Mouse (Mus musculus): ENCODE results near the gene D1Pas1. TPM values are rescaled to one million over a fixed set of nuclear protein-coding genes. Genes with fewer than 3 reads are reported as not detected.

D1Pas1 gene
- 0.09 and 0.18 TPM in 2 replicates for polyA plus RNA-seq (2016; fragmentation: Nextera tagmentation; extraction: Ambion mirVana)

- no peak for ATAC-seq (ENCODE audit: insufficient number of reproducible peaks, insufficient read depth, low FRiP score, low TSS enrichment, low read depth)
Measured at GRCm38 (mm10) chr1:186967201-186967812, at the start of gene D1Pas1. Gene D1Pas1 (plus strand): TSS chr1:186967416.

GRCm38 (mm10) chr1:186922489-186923370, 44.5 kb upstream of the D1Pas1 start:
- 0 out of 2 replicates have a peak, but pooled peaks cover 5% of the 10 kb centered on the region for H3K4me1 ChIP-seq (replicated peaks)
- H3K27me3 ChIP-seq: no peaks in the 10 kb centered on the region
- H3K36me3 ChIP-seq: no peaks in the 10 kb centered on the region
- no peak overlapping the region for H3K9ac ChIP-seq (replicated peaks)
- H3K27ac ChIP-seq: no peak overlapping the region
- H3K4me2 ChIP-seq: no peak overlapping the region
- no peaks in the 10 kb centered on the region for H3K9me3 ChIP-seq
- no peak overlapping the region for H3K4me3 ChIP-seq (replicated peaks)
- WGBS: 45% methylated on average over 17 of the region's 17 CpGs
- no peak for ATAC-seq (ENCODE audit: insufficient number of reproducible peaks, insufficient read depth, low FRiP score, low TSS enrichment, low read depth)

More at GRCm38 (mm10) chr1:186967201-186967812, at the start of gene D1Pas1:
- Histone ChIP-seq H3K36me3 (no peaks in the 10 kb centered on the region), H3K4me3 (replicated peaks) (no peak within 1 kb of the TSS), H3K27me3 (no peaks in the 10 kb centered on the region), H3K9me3 (peaks cover 33% of the 10 kb centered on the region), H3K27ac (no peak within 1 kb of the TSS), H3K4me2 (no peak within 1 kb of the TSS), H3K4me1 (replicated peaks) (no peaks in the 10 kb centered on the region), H3K9ac (replicated peaks) (no peak within 1 kb of the TSS)
- 79% methylated on average over 53 of the region's 53 CpGs for WGBS

GRCm38 (mm10) chr1:186924027-186924426, 43.2 kb upstream of the D1Pas1 start:
- no peak overlapping the region for H3K27ac ChIP-seq
- H3K36me3 ChIP-seq: no peaks in the 10 kb centered on the region
- no peak overlapping the region for H3K9ac ChIP-seq (replicated peaks)
- 0 out of 2 replicates have a peak, but pooled peaks cover 5% of the 10 kb centered on the region for H3K4me1 ChIP-seq (replicated peaks)
- H3K4me3 ChIP-seq (replicated peaks): no peak overlapping the region
- WGBS: 67% methylated on average over 12 of the region's 12 CpGs
- ATAC-seq (ENCODE audit: insufficient number of reproducible peaks, insufficient read depth, low FRiP score, low TSS enrichment, low read depth): no peak
- no peaks in the 10 kb centered on the region for H3K9me3 ChIP-seq
- H3K4me2 ChIP-seq: no peak overlapping the region
- H3K27me3 ChIP-seq: no peaks in the 10 kb centered on the region

- Histone ChIP-seq H3K9me3 (no peaks in the 10 kb centered on the region), H3K4me1 (replicated peaks) (0 out of 2 replicates have a peak, but pooled peaks cover 5% of the 10 kb centered on the region), H3K27ac (no peak overlapping the region), H3K4me2 (no peak overlapping the region), H3K9ac (replicated peaks) (no peak overlapping the region), H3K27me3 (no peaks in the 10 kb centered on the region), H3K36me3 (no peaks in the 10 kb centered on the region), H3K4me3 (replicated peaks) (no peak overlapping the region)
- 58% methylated on average over 9 of the region's 9 CpGs for WGBS
- no peak for ATAC-seq (ENCODE audit: insufficient number of reproducible peaks, insufficient read depth, low FRiP score, low TSS enrichment, low read depth)
Measured at GRCm38 (mm10) chr1:186925411-186925810, 41.8 kb upstream of the D1Pas1 start.

- Histone ChIP-seq H3K9ac (replicated peaks) (no peak overlapping the region), H3K27me3 (no peaks in the 10 kb centered on the region), H3K4me2 (no peak overlapping the region), H3K4me3 (replicated peaks) (no peak overlapping the region), H3K27ac (no peak overlapping the region; the same call in 1 of the 2 replicates), H3K36me3 (no peaks in the 10 kb centered on the region), H3K4me1 (replicated peaks) (0 out of 2 replicates have a peak, but pooled peaks cover 5% of the 10 kb centered on the region), H3K9me3 (no peaks in the 10 kb centered on the region)
- ATAC-seq (ENCODE audit: insufficient number of reproducible peaks, insufficient read depth, low FRiP score, low TSS enrichment, low read depth): no peak
- 58% methylated on average over 8 of the region's 8 CpGs for WGBS
Measured at GRCm38 (mm10) chr1:186926316-186926949, 40.8 kb upstream of the D1Pas1 start.

GRCm38 (mm10) chr1:186926950-186927316, 40.3 kb upstream of the D1Pas1 start:
- H3K27ac ChIP-seq: no peak overlapping the region
- 0 out of 2 replicates have a peak, but pooled peaks cover 5% of the 10 kb centered on the region for H3K4me1 ChIP-seq (replicated peaks)

GRCm38 (mm10) chr1:186927494-186927893, 39.7 kb upstream of the D1Pas1 start:
- Histone ChIP-seq H3K27me3 (no peaks in the 10 kb centered on the region), H3K4me1 (replicated peaks) (0 out of 2 replicates have a peak, but pooled peaks cover 5% of the 10 kb centered on the region), H3K27ac (no peak overlapping the region), H3K4me2 (no peak overlapping the region), H3K4me3 (replicated peaks) (no peak overlapping the region), H3K36me3 (no peaks in the 10 kb centered on the region), H3K9ac (replicated peaks) (no peak overlapping the region), H3K9me3 (no peaks in the 10 kb centered on the region)
- WGBS: 82% methylated on average over 4 of the region's 4 CpGs
- no peak for ATAC-seq (ENCODE audit: insufficient number of reproducible peaks, insufficient read depth, low FRiP score, low TSS enrichment, low read depth)

More at GRCm38 (mm10) chr1:186926950-186927316, 40.3 kb upstream of the D1Pas1 start:
- no peak overlapping the region for H3K4me2 ChIP-seq
- no peaks in the 10 kb centered on the region for H3K36me3 ChIP-seq
- no peaks in the 10 kb centered on the region for H3K27me3 ChIP-seq
- no peak for ATAC-seq (ENCODE audit: insufficient number of reproducible peaks, insufficient read depth, low FRiP score, low TSS enrichment, low read depth)
- WGBS: 80% methylated on average over 6 of the region's 6 CpGs
- no peaks in the 10 kb centered on the region for H3K9me3 ChIP-seq
- H3K4me3 ChIP-seq (replicated peaks): no peak overlapping the region
- no peak overlapping the region for H3K9ac ChIP-seq (replicated peaks)

- no peaks in the 10 kb centered on the region for H3K9me3 ChIP-seq
- no peak overlapping the region for H3K9ac ChIP-seq (replicated peaks)
- H3K4me1 ChIP-seq (replicated peaks): 0 out of 2 replicates have a peak, but pooled peaks cover 5% of the 10 kb centered on the region
- no peak for ATAC-seq (ENCODE audit: insufficient number of reproducible peaks, insufficient read depth, low FRiP score, low TSS enrichment, low read depth)
- WGBS: 85% methylated on average over 13 of the region's 13 CpGs
- H3K27me3 ChIP-seq: no peaks in the 10 kb centered on the region
- H3K36me3 ChIP-seq: no peaks in the 10 kb centered on the region
- no peak overlapping the region for H3K27ac ChIP-seq
- no peak overlapping the region for H3K4me3 ChIP-seq (replicated peaks)
- no peak overlapping the region for H3K4me2 ChIP-seq
Measured at GRCm38 (mm10) chr1:186930160-186930887, 36.9 kb upstream of the D1Pas1 start.

- no peak overlapping the region for H3K4me3 ChIP-seq (replicated peaks)
- ATAC-seq (ENCODE audit: insufficient number of reproducible peaks, insufficient read depth, low FRiP score, low TSS enrichment, low read depth): no peak
- WGBS: 83% methylated on average over 6 of the region's 6 CpGs
- no peak overlapping the region for H3K9ac ChIP-seq (replicated peaks)
- H3K27ac ChIP-seq: no peak overlapping the region
- H3K36me3 ChIP-seq: no peaks in the 10 kb centered on the region
- no peaks in the 10 kb centered on the region for H3K27me3 ChIP-seq
- H3K4me1 ChIP-seq (replicated peaks): 0 out of 2 replicates have a peak, but pooled peaks cover 5% of the 10 kb centered on the region
- H3K4me2 ChIP-seq: no peak overlapping the region
- no peaks in the 10 kb centered on the region for H3K9me3 ChIP-seq
Measured at GRCm38 (mm10) chr1:186930888-186931233, 36.4 kb upstream of the D1Pas1 start.

- Histone ChIP-seq H3K27me3 (no peaks in the 10 kb centered on the region), H3K9me3 (no peaks in the 10 kb centered on the region), H3K9ac (replicated peaks) (no peak overlapping the region), H3K4me1 (replicated peaks) (no peaks in the 10 kb centered on the region), H3K4me3 (replicated peaks) (no peak overlapping the region), H3K4me2 (no peak overlapping the region), H3K36me3 (no peaks in the 10 kb centered on the region), H3K27ac (no peak overlapping the region)
- no peak for ATAC-seq (ENCODE audit: insufficient number of reproducible peaks, insufficient read depth, low FRiP score, low TSS enrichment, low read depth)
- WGBS: 91% methylated on average over 1 of the region's 1 CpGs
Measured at GRCm38 (mm10) chr1:186934205-186934604, 33.0 kb upstream of the D1Pas1 start.
